Mouse (Mus musculus) heart, postnatal 0 days (tissue): ENCODE results near the gene C330007P06Rik. TPM values are rescaled to one million over a fixed set of nuclear protein-coding genes. Genes with fewer than 3 reads are reported as not detected.
A peak's percentile ranks its signal among the peaks of the same experiment; 100 is the strongest.
"Not testable (repeated sequence)": the region's sequence is repeated elsewhere in the genome, so short reads cannot be mapped to it uniquely, and the experiment has no call there.

Source experiments
- ATAC-seq: fragments of 200-750 bp; cut with Nextera tagmentation; 2 replicates; pipeline ENCODE4 v1.8.0; 2017; ENCODE audit warnings: low read depth, moderate number of reproducible peaks, moderate library complexity; ENCODE audit not compliant: insufficient read depth
- DNase-seq: peaks from one replicate; pipeline ENCODE4 v3.0.0-alpha.2; 2016; ENCODE audit warnings: low spot score
- H3K27ac ChIP-seq: fragments of 300-500 bp; sonication (generic); 2 replicates; pipeline ENCODE4 v1.5.1; 2014; ENCODE audit warnings: low read depth, mild to moderate bottlenecking
- H3K27me3 ChIP-seq: fragments of 300-500 bp; sonication (generic); 2 replicates; pipeline ENCODE4 v1.6.1; 2014; ENCODE audit warnings: low read length, mixed read lengths; ENCODE audit not compliant: control insufficient read depth, insufficient read depth
- H3K36me3 ChIP-seq: fragments of 300-500 bp; sonication (generic); replicated peaks from 2 replicates; pipeline ENCODE4 v1.6.1; 2014; ENCODE audit warnings: low read length, mixed read lengths; ENCODE audit not compliant: control insufficient read depth, insufficient read depth
- H3K4me1 ChIP-seq: fragments of 300-500 bp; sonication (generic); 2 replicates; pipeline ENCODE4 v1.6.1; 2014; ENCODE audit warnings: antibody characterized with exemption; ENCODE audit not compliant: control insufficient read depth, insufficient read depth
- H3K4me2 ChIP-seq: fragments of 300-500 bp; sonication (generic); 2 replicates; pipeline ENCODE4 v1.6.1; 2014; ENCODE audit warnings: low read depth, mild to moderate bottlenecking, low read length, moderate library complexity
- H3K4me3 ChIP-seq: fragments of 300-500 bp; sonication (generic); 2 replicates; pipeline ENCODE4 v1.5.1; 2014; ENCODE audit warnings: low read depth, low read length
- H3K9ac ChIP-seq: fragments of 300-500 bp; sonication (generic); replicated peaks from 2 replicates; pipeline ENCODE4 v1.6.1; 2014; ENCODE audit warnings: low read depth, low read length, mixed read lengths
- H3K9me3 ChIP-seq: fragments of 300-500 bp; sonication (generic); replicated peaks from 2 replicates; pipeline ENCODE4 v1.6.1; 2016; ENCODE audit warnings: low read length; ENCODE audit not compliant: control insufficient read depth
- CTCF ChIP-seq: IDR thresholded peaks from 2 replicates; pipeline ENCODE4 v1.5.1; 2016; ENCODE audit warnings: antibody characterized with exemption, control low read depth, low read depth
- EP300 ChIP-seq: IDR thresholded peaks from 2 replicates; pipeline ENCODE4 v1.6.1; 2016; ENCODE audit warnings: antibody characterized with exemption, low read depth
- WGBS: fragments of 180-500 bp; shearing (Covaris S2); extraction: QIAGEN DNeasy Blood & Tissue Kit; methylation state at CpG from one replicate; pipeline ENCODE4 v1.1.7; 2014; 5-methylcytosine and 5-hydroxymethylcytosine counted together
- polyA plus RNA-seq: library from polyadenylated mRNA; unstranded; fragments of >200 nt; fragmentation: Nextera tagmentation; extraction: Ambion mirVana; gene quantifications from 2 replicates; pipeline ENCODE4 v1.2.1, GENCODE M21; 2015
- total RNA-seq: library from RNA; depleted of rRNA; stranded (reverse); fragments of >200 nt; gene quantifications from 2 replicates; pipeline ENCODE4 v1.2.3, GENCODE M21; 2014; ENCODE audit warnings: low replicate concordance

Gene C330007P06Rik
- total and polyA plus RNA-seq, 2 experiments from 2014 or later, result 10.5 to 16.6 TPM

DNA sequence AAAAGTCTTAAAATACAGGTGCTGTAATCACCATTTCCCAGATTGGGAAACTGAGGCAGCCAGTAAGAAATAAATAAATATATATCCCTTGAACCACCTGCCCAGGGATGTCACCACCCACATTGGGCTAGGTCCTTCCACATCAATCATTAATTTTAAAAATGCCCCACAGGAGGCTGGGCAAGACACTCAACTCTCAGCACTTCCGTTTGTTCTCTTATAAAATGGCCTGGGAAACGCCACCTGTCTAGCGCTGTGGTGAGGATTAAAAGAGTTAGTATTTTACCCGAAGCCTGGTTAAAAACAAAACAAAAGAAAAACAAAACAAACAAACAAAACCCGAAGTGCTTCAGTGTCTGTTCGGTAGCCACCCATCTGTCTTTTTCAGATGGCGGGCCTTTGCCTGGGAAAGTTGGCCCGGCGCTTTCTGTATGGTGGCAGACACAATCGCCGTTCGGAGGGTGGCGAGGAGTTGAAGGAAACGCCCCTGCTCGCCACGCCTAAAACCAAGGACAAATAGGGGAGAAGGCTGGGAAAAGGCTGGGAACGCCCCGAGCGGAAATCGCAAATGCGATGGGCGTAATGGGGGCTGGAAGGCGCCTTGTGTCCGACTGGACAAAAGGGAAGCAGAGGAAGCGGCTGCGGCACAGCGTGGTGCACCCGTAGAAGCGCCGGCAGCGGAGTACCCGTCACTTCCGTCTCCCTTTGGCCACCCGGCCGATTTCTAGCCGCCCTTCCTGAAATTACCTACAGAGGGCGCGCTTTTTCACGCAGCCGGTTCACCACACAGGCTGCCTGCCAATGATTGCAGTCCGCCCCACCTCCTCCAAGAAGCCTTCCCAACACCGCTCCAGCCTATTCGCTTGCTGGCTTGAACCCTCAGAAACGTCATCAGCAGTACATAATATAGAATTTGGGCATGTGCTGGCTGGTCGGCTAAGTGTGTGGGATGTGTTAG is 66.3 kb downstream of the C330007P06Rik start:
- peak; percentile 63 for TF ChIP-seq CTCF
- no peak for TF ChIP-seq EP300
- H3K27ac ChIP-seq, result peak overlapping the region; percentile 80
- 15% methylated on average over 45 of the region's 45 CpGs for WGBS

DNA sequence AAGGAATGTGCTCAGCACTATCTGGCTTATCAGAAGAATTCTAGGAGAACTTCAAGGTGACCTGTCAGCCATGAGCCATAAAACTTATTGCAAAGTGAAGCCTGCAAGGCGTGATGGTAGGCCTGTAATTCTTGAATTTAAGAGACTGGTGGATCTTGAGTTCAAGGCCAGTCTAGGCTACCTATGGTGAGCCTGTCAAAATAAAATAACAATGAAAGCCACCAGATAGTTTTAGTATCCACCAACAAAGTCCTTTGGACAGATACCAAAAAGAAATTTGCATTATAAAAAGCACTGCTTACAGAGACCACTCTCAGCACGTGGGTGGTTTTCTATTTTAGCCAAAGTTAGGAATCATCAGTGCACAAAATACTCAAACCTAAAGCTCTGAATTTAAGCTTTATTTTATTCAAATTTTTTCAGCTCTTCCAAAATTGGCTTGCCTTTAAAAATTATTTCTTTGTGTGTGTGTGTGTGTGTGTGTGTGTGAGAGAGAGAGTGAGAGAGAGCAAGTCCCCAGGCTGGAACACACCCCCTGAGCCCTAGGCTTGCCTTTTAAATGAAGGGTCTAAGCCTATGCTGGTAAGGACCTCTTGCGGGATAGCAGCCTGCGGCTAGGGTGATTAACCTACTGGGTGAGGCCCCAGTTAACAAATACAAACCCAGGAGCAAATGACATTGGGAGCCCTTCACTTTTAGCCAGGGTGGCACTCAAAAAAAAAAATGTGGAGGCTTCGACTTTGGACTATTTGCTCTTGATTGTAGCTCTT is 68.3 kb downstream of the C330007P06Rik start:
- H3K27me3 ChIP-seq, result no peaks in the 10 kb centered on the region
- no peak overlapping the region for H3K27ac ChIP-seq
- H3K9me3 ChIP-seq, result no peaks in the 10 kb centered on the region
- TF ChIP-seq CTCF (no peak), EP300 (no peak)
- no peak for ATAC-seq
- 0 out of 2 replicates have a peak, but pooled peaks cover 3% of the 10 kb centered on the region for H3K4me1 ChIP-seq
- no peak overlapping the region for H3K9ac ChIP-seq
- 60% methylated on average over 5 of the region's 5 CpGs for WGBS
- no peak overlapping the region for H3K4me2 ChIP-seq
- no peak overlapping the region for H3K4me3 ChIP-seq
- H3K36me3 ChIP-seq, result no peaks in the 10 kb centered on the region
- DNase-seq, result no peak

More for the DNA sequence above, 66.3 kb downstream of the C330007P06Rik start:
- ATAC-seq, result peak; percentile 92
- Histone ChIP-seq H3K9me3 (no peaks in the 10 kb centered on the region), H3K4me3 (peak overlapping the region; percentile 45), H3K4me2 (peak overlapping the region; percentile 57), H3K27me3 (no peaks in the 10 kb centered on the region), H3K36me3 (no peaks in the 10 kb centered on the region), H3K9ac (peak overlapping the region; percentile 37), H3K4me1 (0 out of 2 replicates have a peak, but pooled peaks cover 3% of the 10 kb centered on the region)
- peak; percentile 84 for DNase-seq

DNA sequence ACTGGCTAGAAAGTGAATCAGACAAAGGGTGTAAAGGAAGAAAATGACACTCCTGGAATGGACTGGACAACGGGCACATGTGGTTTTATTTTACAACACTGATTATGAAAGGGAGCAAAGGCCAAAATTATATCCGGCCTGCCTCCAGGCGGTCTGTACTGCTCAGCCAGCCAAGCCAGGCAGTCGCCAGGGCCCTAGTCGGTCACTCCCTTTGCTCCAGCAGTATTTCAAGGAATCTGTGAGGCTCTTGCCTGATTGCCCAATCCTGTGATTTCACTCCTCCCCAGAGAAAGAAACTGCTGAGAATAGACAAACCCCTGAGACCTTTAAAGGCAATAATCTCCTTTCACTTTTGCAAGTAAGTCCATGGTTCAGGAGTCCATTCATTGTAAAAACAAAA is 69.7 kb downstream of the C330007P06Rik start:
- TF ChIP-seq CTCF (no peak), EP300 (no peak)
- Histone ChIP-seq H3K36me3 (no peaks in the 10 kb centered on the region), H3K9ac (no peak overlapping the region), H3K9me3 (no peaks in the 10 kb centered on the region), H3K4me2 (no peak overlapping the region), H3K4me1 (0 out of 2 replicates have a peak, but pooled peaks cover 3% of the 10 kb centered on the region), H3K27ac (no peak overlapping the region), H3K4me3 (no peak overlapping the region), H3K27me3 (no peaks in the 10 kb centered on the region)
- ATAC-seq, result no peak
- WGBS, result 58% methylated on average over 5 of the region's 5 CpGs
- peak; percentile 15 for DNase-seq

DNA sequence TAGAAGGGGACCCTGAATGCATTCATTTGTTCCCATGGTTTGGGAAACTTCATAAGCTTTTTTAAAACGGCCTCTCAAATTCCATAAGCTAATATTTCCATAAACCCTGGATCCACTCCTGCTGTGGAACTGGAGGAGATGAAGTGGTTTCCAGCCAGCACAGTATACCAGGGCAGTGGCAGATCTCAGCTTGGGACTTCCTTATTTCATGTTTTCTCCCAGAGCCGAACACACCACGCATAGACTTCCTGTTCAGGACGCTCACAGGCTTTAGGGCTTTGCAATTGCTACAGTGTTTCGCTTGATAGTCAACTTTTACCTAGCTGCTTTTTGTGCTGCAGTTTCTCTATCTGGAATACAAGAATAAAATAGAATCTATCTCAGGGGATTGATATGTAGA is 70.7 kb downstream of the C330007P06Rik start:
- Histone ChIP-seq H3K27ac (no peak overlapping the region), H3K4me1 (0 out of 2 replicates have a peak, but pooled peaks cover 3% of the 10 kb centered on the region), H3K36me3 (peaks cover 1% of the 10 kb centered on the region; the same call in 1 of the 2 replicates), H3K9ac (no peak overlapping the region), H3K4me2 (no peak overlapping the region), H3K9me3 (no peaks in the 10 kb centered on the region), H3K27me3 (no peaks in the 10 kb centered on the region), H3K4me3 (no peak overlapping the region)
- TF ChIP-seq EP300 (no peak), CTCF (no peak)
- no peak for ATAC-seq
- no peak for DNase-seq
- 74% methylated on average over 5 of the region's 5 CpGs for WGBS

DNA sequence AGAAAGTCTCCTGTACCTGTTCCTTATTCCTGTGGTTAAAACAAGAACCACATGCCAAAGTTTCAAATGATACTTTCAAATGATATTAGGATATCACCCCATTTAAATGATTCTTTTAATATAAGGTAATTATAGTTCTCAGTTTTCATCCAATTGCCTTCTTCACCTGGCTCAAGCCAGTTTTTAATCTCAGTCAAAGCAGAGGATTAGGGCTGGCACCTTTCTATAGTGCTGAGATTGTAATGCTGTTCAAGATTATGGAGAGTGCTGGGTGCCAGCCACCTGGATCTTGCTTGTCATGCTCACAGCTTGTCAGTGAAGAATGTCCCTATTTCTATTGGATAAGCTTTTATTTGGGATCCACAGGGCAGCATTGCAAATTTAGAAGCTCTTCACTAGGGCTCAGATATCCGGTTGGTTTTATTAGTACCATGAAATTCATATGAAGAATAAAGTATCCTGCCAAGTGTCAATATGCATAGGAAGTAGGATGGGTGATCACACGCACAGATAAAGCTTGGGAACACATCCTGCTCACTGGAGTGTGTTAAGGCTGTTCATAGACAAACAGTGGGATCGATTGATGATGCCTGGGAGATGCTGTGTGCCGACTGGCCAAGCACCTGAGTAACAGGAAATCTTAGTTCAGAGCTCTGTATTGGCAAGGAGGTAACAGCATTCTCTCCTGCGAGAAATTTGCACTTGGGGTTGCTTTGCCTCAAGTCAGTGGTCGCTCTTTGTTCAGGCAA is 74.6 kb downstream of the C330007P06Rik start:
- Histone ChIP-seq H3K4me1 (no peaks in the 10 kb centered on the region), H3K36me3 (peaks cover 10% of the 10 kb centered on the region), H3K27ac (no peak overlapping the region), H3K4me3 (no peak overlapping the region), H3K9me3 (no peaks in the 10 kb centered on the region), H3K4me2 (no peak overlapping the region), H3K9ac (no peak overlapping the region), H3K27me3 (no peaks in the 10 kb centered on the region)
- WGBS, result 39% methylated on average over 6 of the region's 6 CpGs
- DNase-seq (no peak), ATAC-seq (no peak)
- TF ChIP-seq EP300 (no peak), CTCF (no peak)

DNA sequence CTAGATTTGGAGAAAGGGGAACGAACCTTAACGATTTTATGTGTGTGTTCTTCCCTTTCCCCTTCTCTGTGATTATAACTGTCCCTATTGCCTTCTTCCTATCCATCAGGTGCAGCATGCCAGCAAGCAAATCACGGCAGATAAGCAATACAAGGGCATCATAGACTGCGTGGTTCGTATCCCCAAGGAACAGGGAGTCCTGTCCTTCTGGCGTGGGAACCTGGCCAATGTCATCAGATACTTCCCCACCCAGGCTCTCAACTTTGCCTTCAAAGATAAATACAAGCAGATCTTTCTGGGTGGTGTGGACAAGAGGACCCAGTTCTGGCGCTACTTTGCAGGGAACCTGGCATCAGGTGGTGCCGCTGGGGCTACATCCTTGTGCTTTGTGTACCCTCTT is 77.2 kb downstream of the C330007P06Rik start:
- not testable (repeated sequence) for ATAC-seq, H3K27me3 ChIP-seq, H3K9me3 ChIP-seq, DNase-seq, H3K4me1 ChIP-seq
- WGBS, result 45% methylated on average over 8 of the region's 8 CpGs
- H3K9ac ChIP-seq, result peak overlapping the region; percentile 28; the same call in 1 of the 2 replicates
- H3K27ac ChIP-seq, result peak overlapping the region; percentile 96; the same call in 1 of the 2 replicates
- H3K4me3 ChIP-seq, result peak overlapping the region; percentile 79
- H3K36me3 ChIP-seq, result peaks cover 10% of the 10 kb centered on the region
- H3K4me2 ChIP-seq, result peak overlapping the region; percentile 61
